Comparison of ENCODE assay signal across 1 mouse cellular context in the genomic region with DNA sequence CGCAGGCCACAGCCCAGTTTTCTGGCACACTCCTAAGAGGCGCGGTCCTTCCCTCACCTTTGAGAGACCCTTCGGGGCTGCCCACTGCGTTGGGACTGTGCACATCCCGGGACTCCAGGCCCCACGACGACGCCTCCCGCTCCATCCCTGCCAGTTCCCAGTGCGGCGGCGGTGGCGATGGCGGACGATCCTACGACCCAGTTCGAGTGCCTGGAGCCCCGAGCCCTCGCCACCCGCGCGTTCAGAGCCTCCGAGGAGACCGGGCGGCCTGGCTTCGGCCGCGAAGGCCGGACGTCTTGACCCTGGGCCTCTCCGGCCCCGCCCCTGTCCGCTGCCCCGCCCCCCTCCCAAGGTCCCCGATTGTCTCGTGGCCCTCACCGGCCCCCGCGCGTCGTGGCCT.
TF ChIP-seq lines count a peak whose summit lies in the region.

No protein-coding gene starts in this region.

TF ChIP-seq in C2C12, 6 proteins besides CTCF, POLR2A, EP300 and RAD21:
- TF ChIP-seq MYOD1 (IDR thresholded peaks at IDR 0.05; ENCODE audit: control insufficient read depth, insufficient read length, low read depth) (no peak), MAX (IDR thresholded peaks at IDR 0.05) (no peak), USF1 (IDR thresholded peaks at IDR 0.05; ENCODE audit: low read depth) (no peak), FOSL1 (IDR thresholded peaks at IDR 0.05; ENCODE audit: insufficient read depth, low read length, poor library complexity, severe bottlenecking) (no peak), CEBPB (IDR thresholded peaks at IDR 0.05; ENCODE audit: low read depth) (no peak), MYOG (IDR thresholded peaks at IDR 0.05; ENCODE audit: control insufficient read depth, extremely low read depth, insufficient read length) (no peak)
